Mouse (Mus musculus): ENCODE data around the gene Tardbp. TPM values are rescaled to one million over a fixed set of nuclear protein-coding genes. Genes with fewer than 3 reads are reported as not detected.

Gene Tardbp
- polyA plus RNA-seq, 1 experiment from 2014 or later = 183 TPM

DNA sequence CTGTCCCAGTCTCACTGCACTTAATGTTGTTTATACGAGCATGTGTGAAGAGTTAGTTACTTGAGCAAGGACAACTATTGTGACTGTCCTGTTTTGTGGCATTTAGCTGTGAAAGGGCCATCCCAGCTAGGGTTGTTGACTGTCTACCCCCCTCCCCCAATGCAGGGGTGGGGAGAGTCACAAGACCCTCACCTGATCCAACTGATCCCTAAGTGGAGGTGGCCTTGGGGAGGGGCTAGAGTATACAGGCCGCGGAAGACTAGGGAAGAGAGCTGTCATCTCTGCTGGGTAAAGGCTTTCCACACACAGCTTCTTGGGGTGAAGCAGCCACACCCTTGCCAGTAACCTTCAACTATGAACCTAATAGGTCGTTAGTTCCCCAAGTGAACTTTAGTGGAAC, 26.5 kb downstream of the Tardbp start:
- 87% methylated on average over 4 of the region's 4 CpGs for WGBS
- 0 out of 2 replicates have a peak, but pooled peaks cover 5% of the 10 kb centered on the region for H3K9me3 ChIP-seq (ENCODE audit: control insufficient read depth, low read length)
- no peak overlapping the region for H3K4me3 ChIP-seq (ENCODE audit: low read length)
- no peak for ATAC-seq (ENCODE audit: low FRiP score, low TSS enrichment)
- no peak overlapping the region for H3K4me2 ChIP-seq (replicated peaks; ENCODE audit: low read depth, low read length)
- peaks cover 15% of the 10 kb centered on the region for H3K36me3 ChIP-seq (ENCODE audit: control insufficient read depth, insufficient read depth, low read length)
- no peaks in the 10 kb centered on the region for H3K27me3 ChIP-seq (ENCODE audit: control insufficient read depth, insufficient read depth, low read length)
- H3K4me1 ChIP-seq (ENCODE audit: control insufficient read depth, insufficient read depth, low read length) = no peaks in the 10 kb centered on the region
- H3K27ac ChIP-seq (ENCODE audit: low read depth, low read length) = no peak overlapping the region
- H3K9ac ChIP-seq (ENCODE audit: low read depth, low read length) = no peak overlapping the region

- no peak for ATAC-seq (ENCODE audit: low FRiP score, low TSS enrichment)
- WGBS = 90% methylated on average over 12 of the region's 12 CpGs
- H3K36me3 ChIP-seq (ENCODE audit: control insufficient read depth, insufficient read depth, low read length) = peaks cover 30% of the 10 kb centered on the region
Measured at GRCm38 (mm10) chr4:148598826-148599225, 28.0 kb downstream of the Tardbp start.

DNA sequence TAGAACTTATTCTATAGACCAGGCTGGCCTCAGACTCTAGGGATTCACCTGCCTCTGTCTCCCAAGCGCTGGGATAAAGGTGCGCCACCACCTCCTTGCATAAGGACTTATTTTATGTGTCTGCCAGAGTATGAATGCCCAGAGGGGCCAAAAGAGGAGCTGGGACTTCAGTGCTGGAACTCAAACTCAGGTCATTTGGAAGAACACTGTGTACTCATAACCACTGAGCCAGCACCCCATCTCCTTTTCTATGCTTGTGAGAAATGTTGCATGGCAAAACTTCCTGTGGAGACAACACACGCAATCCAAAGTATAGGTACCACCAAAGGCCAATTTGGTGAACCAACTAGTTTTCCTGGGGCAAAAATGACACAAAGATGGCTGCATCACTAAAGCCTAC, 30.1 kb downstream of the Tardbp start:
- Histone ChIP-seq H3K9ac (ENCODE audit: low read depth, low read length) (no peak overlapping the region), H3K4me3 (ENCODE audit: low read length) (no peak overlapping the region), H3K9me3 (ENCODE audit: control insufficient read depth, low read length) (0 out of 2 replicates have a peak, but pooled peaks cover 5% of the 10 kb centered on the region), H3K36me3 (ENCODE audit: control insufficient read depth, insufficient read depth, low read length) (peaks cover 39% of the 10 kb centered on the region), H3K4me2 (replicated peaks; ENCODE audit: low read depth, low read length) (no peak overlapping the region), H3K4me1 (ENCODE audit: control insufficient read depth, insufficient read depth, low read length) (peaks cover 11% of the 10 kb centered on the region; the same call in 1 of the 2 replicates), H3K27ac (ENCODE audit: low read depth, low read length) (no peak overlapping the region), H3K27me3 (ENCODE audit: control insufficient read depth, insufficient read depth, low read length) (no peaks in the 10 kb centered on the region)
- ATAC-seq (ENCODE audit: low FRiP score, low TSS enrichment) = no peak
- WGBS = 99% methylated on average over 3 of the region's 3 CpGs

More at GRCm38 (mm10) chr4:148598826-148599225, 28.0 kb downstream of the Tardbp start:
- H3K4me1 ChIP-seq (ENCODE audit: control insufficient read depth, insufficient read depth, low read length) = no peaks in the 10 kb centered on the region
- no peak overlapping the region for H3K9ac ChIP-seq (ENCODE audit: low read depth, low read length)
- no peak overlapping the region for H3K27ac ChIP-seq (ENCODE audit: low read depth, low read length)
- H3K4me3 ChIP-seq (ENCODE audit: low read length) = no peak overlapping the region
- H3K4me2 ChIP-seq (replicated peaks; ENCODE audit: low read depth, low read length) = no peak overlapping the region
- H3K9me3 ChIP-seq (ENCODE audit: control insufficient read depth, low read length) = 0 out of 2 replicates have a peak, but pooled peaks cover 5% of the 10 kb centered on the region
- H3K27me3 ChIP-seq (ENCODE audit: control insufficient read depth, insufficient read depth, low read length) = no peaks in the 10 kb centered on the region

DNA sequence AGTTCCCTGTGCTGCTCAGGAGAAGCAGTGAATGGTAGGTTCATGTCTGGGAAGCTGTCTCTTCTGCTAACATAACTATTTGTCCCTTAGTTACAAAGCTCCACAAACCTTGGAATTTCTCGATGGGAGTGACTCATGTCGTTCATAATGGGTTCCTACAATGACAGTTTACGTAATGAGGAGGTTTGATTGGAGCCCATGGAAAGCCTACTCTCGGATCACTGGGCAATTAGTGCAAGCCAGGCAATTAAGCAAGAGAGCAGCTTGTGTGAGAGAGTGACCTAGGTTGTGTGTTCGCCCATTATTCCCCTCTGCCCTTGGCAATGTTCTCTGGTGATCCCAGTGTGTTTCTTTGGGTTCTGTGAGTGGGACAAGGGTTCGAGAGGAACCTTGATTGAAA, 30.9 kb downstream of the Tardbp start:
- Histone ChIP-seq H3K36me3 (ENCODE audit: control insufficient read depth, insufficient read depth, low read length) (peaks cover 39% of the 10 kb centered on the region), H3K9me3 (ENCODE audit: control insufficient read depth, low read length) (0 out of 2 replicates have a peak, but pooled peaks cover 5% of the 10 kb centered on the region), H3K9ac (ENCODE audit: low read depth, low read length) (no peak overlapping the region), H3K27ac (ENCODE audit: low read depth, low read length) (no peak overlapping the region), H3K4me1 (ENCODE audit: control insufficient read depth, insufficient read depth, low read length) (peaks cover 11% of the 10 kb centered on the region; the same call in 1 of the 2 replicates), H3K27me3 (ENCODE audit: control insufficient read depth, insufficient read depth, low read length) (no peaks in the 10 kb centered on the region), H3K4me3 (ENCODE audit: low read length) (no peak overlapping the region), H3K4me2 (replicated peaks; ENCODE audit: low read depth, low read length) (no peak overlapping the region)
- 91% methylated on average over 6 of the region's 6 CpGs for WGBS
- ATAC-seq (ENCODE audit: low FRiP score, low TSS enrichment) = no peak

DNA sequence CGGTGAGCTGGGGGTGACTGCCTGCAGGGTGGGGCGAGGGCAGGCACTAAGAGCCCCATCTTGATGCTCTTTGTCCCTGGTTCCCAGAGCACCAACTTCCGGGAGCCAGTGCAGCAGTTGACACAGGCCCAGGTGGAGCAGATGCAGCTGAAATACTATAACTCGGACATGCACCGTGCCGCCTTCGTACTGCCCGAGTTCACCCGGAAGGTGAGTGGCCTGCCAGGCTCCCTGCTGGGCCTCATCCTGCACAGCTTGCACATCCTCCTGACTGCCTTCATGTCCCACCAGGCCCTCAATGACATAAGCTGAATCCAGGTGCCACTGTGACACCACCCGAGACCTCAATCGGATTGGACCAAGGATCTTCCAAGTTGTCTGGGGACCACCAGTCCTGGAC, 32.8 kb downstream of the Tardbp start:
- Histone ChIP-seq H3K27me3 (ENCODE audit: control insufficient read depth, insufficient read depth, low read length) (no peaks in the 10 kb centered on the region), H3K9ac (ENCODE audit: low read depth, low read length) (no peak overlapping the region), H3K4me2 (replicated peaks; ENCODE audit: low read depth, low read length) (no peak overlapping the region), H3K4me1 (ENCODE audit: control insufficient read depth, insufficient read depth, low read length) (peaks cover 15% of the 10 kb centered on the region; the same call in 1 of the 2 replicates), H3K9me3 (ENCODE audit: control insufficient read depth, low read length) (0 out of 2 replicates have a peak, but pooled peaks cover 5% of the 10 kb centered on the region), H3K36me3 (ENCODE audit: control insufficient read depth, insufficient read depth, low read length) (peaks cover 39% of the 10 kb centered on the region), H3K4me3 (ENCODE audit: low read length) (no peak overlapping the region), H3K27ac (ENCODE audit: low read depth, low read length) (no peak overlapping the region)
- WGBS = 95% methylated on average over 11 of the region's 11 CpGs
- ATAC-seq (ENCODE audit: low FRiP score, low TSS enrichment) = no peak

GRCm38 (mm10) chr4:148591637-148592380, 35.0 kb downstream of the Tardbp start:
- H3K27me3 ChIP-seq (ENCODE audit: control insufficient read depth, insufficient read depth, low read length) = no peaks in the 10 kb centered on the region
- no peaks in the 10 kb centered on the region for H3K9me3 ChIP-seq (ENCODE audit: control insufficient read depth, low read length)
- ATAC-seq (ENCODE audit: low FRiP score, low TSS enrichment) = peak; percentile 32
- peaks cover 37% of the 10 kb centered on the region for H3K36me3 ChIP-seq (ENCODE audit: control insufficient read depth, insufficient read depth, low read length)
- H3K4me1 ChIP-seq (ENCODE audit: control insufficient read depth, insufficient read depth, low read length) = peaks cover 15% of the 10 kb centered on the region; the same call in 1 of the 2 replicates
- H3K4me3 ChIP-seq (ENCODE audit: low read length) = peak overlapping the region; percentile 98
- H3K27ac ChIP-seq (ENCODE audit: low read depth, low read length) = no peak overlapping the region
- under 1% methylated on average over 53 of the region's 53 CpGs for WGBS
- peak overlapping the region; percentile 88 for H3K4me2 ChIP-seq (replicated peaks; ENCODE audit: low read depth, low read length)
- peak overlapping the region; percentile 72 for H3K9ac ChIP-seq (ENCODE audit: low read depth, low read length)

DNA sequence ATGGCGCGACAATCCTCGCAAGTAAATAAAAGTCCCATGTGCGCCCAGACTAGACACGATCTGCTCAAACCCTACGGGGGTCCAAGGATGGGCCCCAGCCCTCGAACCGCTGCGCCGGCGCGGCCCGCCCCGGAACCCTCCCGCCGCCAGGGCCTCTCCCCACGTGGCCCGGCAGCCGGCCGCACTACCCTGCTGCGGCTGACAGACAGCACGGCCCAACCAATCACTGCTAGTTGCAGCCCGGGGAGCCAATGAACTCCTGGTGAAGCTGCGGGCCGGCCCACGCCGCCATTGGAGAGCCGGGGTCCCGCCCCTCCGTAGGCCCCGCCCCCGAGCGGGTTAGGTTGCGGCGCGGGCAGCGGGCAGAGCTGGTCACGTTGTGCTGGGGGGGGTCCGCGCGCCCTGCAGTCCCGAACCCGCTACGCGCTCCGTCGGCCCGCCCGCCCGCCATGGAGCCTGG, 35.6 kb downstream of the Tardbp start, which contains the start of gene Srm:
TSS of gene Srm (plus strand) at position 333 of the 460 bp plus-strand sequence.
- no peaks in the 10 kb centered on the region for H3K27me3 ChIP-seq (ENCODE audit: control insufficient read depth, insufficient read depth, low read length)
- peak within 1 kb of the TSS; percentile 98 for H3K4me3 ChIP-seq (ENCODE audit: low read length)
- peak; percentile 100 for ATAC-seq (ENCODE audit: low FRiP score, low TSS enrichment)
- peak within 1 kb of the TSS; percentile 88 for H3K4me2 ChIP-seq (replicated peaks; ENCODE audit: low read depth, low read length)
- H3K27ac ChIP-seq (ENCODE audit: low read depth, low read length) = peak within 1 kb of the TSS; percentile 59; the same call in 1 of the 2 replicates
- no peaks in the 10 kb centered on the region for H3K9me3 ChIP-seq (ENCODE audit: control insufficient read depth, low read length)
- H3K36me3 ChIP-seq (ENCODE audit: control insufficient read depth, insufficient read depth, low read length) = peaks cover 31% of the 10 kb centered on the region
- peaks cover 15% of the 10 kb centered on the region; the same call in 1 of the 2 replicates for H3K4me1 ChIP-seq (ENCODE audit: control insufficient read depth, insufficient read depth, low read length)
- peak within 1 kb of the TSS; percentile 72 for H3K9ac ChIP-seq (ENCODE audit: low read depth, low read length)
- WGBS = 1% methylated on average over 35 of the region's 50 CpGs

GRCm38 (mm10) chr4:148590421-148591170, 36.2 kb downstream of the Tardbp start:
- Histone ChIP-seq H3K9me3 (ENCODE audit: control insufficient read depth, low read length) (no peaks in the 10 kb centered on the region), H3K27ac (ENCODE audit: low read depth, low read length) (peak overlapping the region; percentile 59; the same call in 1 of the 2 replicates), H3K36me3 (ENCODE audit: control insufficient read depth, insufficient read depth, low read length) (peaks cover 27% of the 10 kb centered on the region), H3K4me2 (replicated peaks; ENCODE audit: low read depth, low read length) (peak overlapping the region; percentile 88), H3K27me3 (ENCODE audit: control insufficient read depth, insufficient read depth, low read length) (no peaks in the 10 kb centered on the region), H3K9ac (ENCODE audit: low read depth, low read length) (peak overlapping the region; percentile 56), H3K4me1 (ENCODE audit: control insufficient read depth, insufficient read depth, low read length) (peaks cover 15% of the 10 kb centered on the region; the same call in 1 of the 2 replicates), H3K4me3 (ENCODE audit: low read length) (peak overlapping the region; percentile 98)
- 4% methylated on average over 18 of the region's 18 CpGs for WGBS
- no peak for ATAC-seq (ENCODE audit: low FRiP score, low TSS enrichment)
